Mouse (Mus musculus): ENCODE data around the gene Fam193a. TPM values are rescaled to one million over a fixed set of nuclear protein-coding genes. Genes with fewer than 3 reads are reported as not detected.

The Fam193a gene
- polyA plus RNA-seq, 1 experiment from 2014 or later: 2.7 TPM

DNA sequence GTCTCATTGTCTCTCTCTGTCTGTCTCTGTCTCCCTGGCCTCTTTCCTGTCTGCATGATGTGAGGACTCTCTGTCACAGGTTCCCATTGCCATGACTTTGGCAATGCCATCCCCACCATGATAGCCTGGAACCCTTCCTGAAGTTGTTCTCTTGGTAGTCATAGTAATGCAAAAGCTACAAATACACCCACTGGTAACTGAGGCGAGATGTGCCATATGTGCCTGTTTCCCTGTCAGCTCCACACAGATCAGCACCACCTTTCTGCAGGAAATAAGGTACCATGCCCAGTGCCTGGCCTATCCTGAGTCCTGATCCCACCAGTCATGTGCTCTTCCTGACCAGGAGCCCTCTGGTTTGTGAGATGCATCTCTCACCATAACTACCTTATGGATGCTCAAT, 132.7 kb downstream of the Fam193a start:
- H3K27me3 ChIP-seq (ENCODE audit: insufficient read depth, low read length): no peaks in the 10 kb centered on the region
- peaks cover 20% of the 10 kb centered on the region for H3K36me3 ChIP-seq (replicated peaks; ENCODE audit: insufficient read depth, low read length)
- H3K27ac ChIP-seq (ENCODE audit: low read depth): no peak overlapping the region
- 73% methylated on average over 1 of the region's 1 CpGs for WGBS (ENCODE audit: insufficient replicate concordance)
- H3K4me1 ChIP-seq (ENCODE audit: insufficient read depth): no peaks in the 10 kb centered on the region
- H3K9ac ChIP-seq (replicated peaks): no peak overlapping the region
- TF ChIP-seq CTCF (IDR thresholded peaks at IDR 0.05; ENCODE audit: low read depth) (no peak), EP300 (IDR thresholded peaks at IDR 0.05; ENCODE audit: low read depth) (no peak)
- no peak for ATAC-seq
- DNase-seq: no peak
- no peak overlapping the region for H3K4me3 ChIP-seq (ENCODE audit: low read depth, low read length)
- H3K9me3 ChIP-seq (ENCODE audit: low read length): no peaks in the 10 kb centered on the region
- no peak overlapping the region for H3K4me2 ChIP-seq (ENCODE audit: low read depth, low read length)

DNA sequence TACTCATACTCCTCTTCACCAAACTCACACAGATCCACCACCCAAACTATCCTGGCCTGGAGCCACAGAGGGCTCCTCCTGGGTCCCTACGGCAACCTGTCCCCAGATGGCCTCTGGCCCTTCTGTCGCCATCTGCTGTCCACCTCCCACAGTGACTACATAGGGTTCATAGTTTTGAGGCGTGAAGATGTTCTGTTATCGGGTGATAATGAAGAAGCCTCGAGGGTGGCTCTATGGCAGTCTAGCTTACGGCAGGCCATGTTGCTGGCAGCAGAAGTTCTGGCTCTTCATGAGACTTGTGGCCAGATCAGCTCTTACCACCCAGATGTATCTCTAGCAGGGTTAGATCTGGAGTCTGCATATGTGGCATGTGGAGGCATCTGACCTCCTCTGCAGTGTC, 133.1 kb downstream of the Fam193a start:
- TF ChIP-seq CTCF (IDR thresholded peaks at IDR 0.05; ENCODE audit: low read depth) (0 out of 2 replicates have a peak, but pooled peaks have one; percentile 12), EP300 (IDR thresholded peaks at IDR 0.05; ENCODE audit: low read depth) (no peak)
- ATAC-seq (no peak), DNase-seq (no peak)
- WGBS (ENCODE audit: insufficient replicate concordance): 74% methylated on average over 6 of the region's 6 CpGs
- Histone ChIP-seq H3K4me1 (ENCODE audit: insufficient read depth) (no peaks in the 10 kb centered on the region), H3K9ac (replicated peaks) (no peak overlapping the region), H3K4me2 (ENCODE audit: low read depth, low read length) (no peak overlapping the region), H3K9me3 (ENCODE audit: low read length) (no peaks in the 10 kb centered on the region), H3K27ac (ENCODE audit: low read depth) (no peak overlapping the region), H3K4me3 (ENCODE audit: low read depth, low read length) (no peak overlapping the region), H3K27me3 (ENCODE audit: insufficient read depth, low read length) (no peaks in the 10 kb centered on the region), H3K36me3 (replicated peaks; ENCODE audit: insufficient read depth, low read length) (peaks cover 20% of the 10 kb centered on the region)

DNA sequence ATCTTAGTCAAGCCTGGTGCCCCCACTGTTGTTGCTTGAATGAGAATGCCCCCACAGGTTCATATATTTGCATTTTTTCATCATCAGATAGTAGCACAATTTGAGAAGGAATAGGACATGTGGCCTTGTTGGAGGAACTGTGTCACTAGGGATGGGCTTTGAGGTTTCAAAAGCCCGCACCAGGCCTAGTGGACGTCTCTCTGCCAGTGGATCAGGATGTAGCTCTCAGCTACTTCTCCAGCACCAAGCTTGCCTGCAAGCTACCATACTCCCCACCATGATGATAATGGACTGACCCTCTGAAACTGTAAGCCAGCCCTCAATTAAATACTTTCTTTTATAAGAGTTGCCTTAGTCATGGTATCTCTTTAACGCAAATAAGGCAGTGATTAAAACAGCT, 142.8 kb downstream of the Fam193a start:
- no peak overlapping the region for H3K9ac ChIP-seq (replicated peaks)
- no peaks in the 10 kb centered on the region for H3K36me3 ChIP-seq (replicated peaks; ENCODE audit: insufficient read depth, low read length)
- H3K9me3 ChIP-seq (ENCODE audit: low read length): no peaks in the 10 kb centered on the region
- no peak for DNase-seq
- 86% methylated on average over 3 of the region's 3 CpGs for WGBS (ENCODE audit: insufficient replicate concordance)
- ATAC-seq: no peak
- H3K4me2 ChIP-seq (ENCODE audit: low read depth, low read length): 0 out of 2 replicates have a peak overlapping the region, but pooled peaks have one; percentile 97
- no peak overlapping the region for H3K27ac ChIP-seq (ENCODE audit: low read depth)
- no peak for TF ChIP-seq CTCF (IDR thresholded peaks at IDR 0.05; ENCODE audit: low read depth)
- TF ChIP-seq EP300 (IDR thresholded peaks at IDR 0.05; ENCODE audit: low read depth): no peak
- H3K4me1 ChIP-seq (ENCODE audit: insufficient read depth): peaks cover 14% of the 10 kb centered on the region
- no peaks in the 10 kb centered on the region for H3K27me3 ChIP-seq (ENCODE audit: insufficient read depth, low read length)
- H3K4me3 ChIP-seq (ENCODE audit: low read depth, low read length): peak overlapping the region; percentile 67; the same call in 1 of the 2 replicates

DNA sequence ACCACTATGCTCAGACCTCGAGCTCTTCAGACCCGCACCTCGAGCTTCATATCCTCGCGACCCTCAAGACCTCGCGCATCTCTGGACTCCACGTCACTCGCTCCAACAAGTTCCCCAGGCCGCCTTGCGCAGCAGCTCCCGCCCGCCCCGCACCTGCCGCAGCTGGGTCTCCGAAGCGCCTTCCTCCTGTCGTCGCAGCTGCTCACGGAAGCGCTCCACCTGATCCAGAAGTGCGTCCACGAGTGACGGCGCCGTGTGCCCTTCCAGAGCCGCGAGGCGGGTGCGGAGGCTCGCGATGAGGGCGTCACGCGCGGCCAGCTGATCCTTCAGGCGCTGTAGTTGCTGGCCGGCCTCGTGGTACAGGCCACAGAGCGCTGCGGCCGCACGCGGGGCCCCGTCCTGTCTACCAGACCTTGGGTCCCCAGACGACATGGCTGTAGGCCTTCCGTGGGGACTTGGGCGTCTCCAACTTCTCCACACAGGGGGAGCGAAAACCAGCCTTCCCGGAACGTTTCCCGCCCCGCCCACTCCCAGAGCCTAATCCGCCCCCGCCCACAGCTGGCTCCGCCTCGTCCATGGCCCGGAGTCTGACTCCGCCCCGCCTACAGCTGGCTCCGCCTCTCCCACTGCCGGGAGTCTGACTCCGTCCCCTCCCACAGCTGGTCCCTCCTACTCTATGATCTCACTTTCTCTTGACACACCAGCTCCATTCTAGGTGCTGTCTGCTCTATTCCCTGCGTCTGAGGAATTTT, 143.9 kb downstream of the Fam193a start, which contains the start of gene Tnip2:
Tnip2 (minus strand) TSS at position 526 of the 752 bp plus-strand sequence.
- no peaks in the 10 kb centered on the region for H3K36me3 ChIP-seq (replicated peaks; ENCODE audit: insufficient read depth, low read length)
- peak within 1 kb of the TSS; percentile 61 for H3K27ac ChIP-seq (ENCODE audit: low read depth)
- TF ChIP-seq CTCF (IDR thresholded peaks at IDR 0.05; ENCODE audit: low read depth) (no peak), EP300 (IDR thresholded peaks at IDR 0.05; ENCODE audit: low read depth) (no peak)
- peaks cover 16% of the 10 kb centered on the region for H3K4me1 ChIP-seq (ENCODE audit: insufficient read depth)
- peak; percentile 99 for DNase-seq
- H3K4me2 ChIP-seq (ENCODE audit: low read depth, low read length): peak within 1 kb of the TSS; percentile 97
- H3K9ac ChIP-seq (replicated peaks): peak within 1 kb of the TSS; percentile 73
- no peaks in the 10 kb centered on the region for H3K27me3 ChIP-seq (ENCODE audit: insufficient read depth, low read length)
- peak; percentile 99 for ATAC-seq
- under 1% methylated on average over 64 of the region's 64 CpGs for WGBS (ENCODE audit: insufficient replicate concordance)
- no peaks in the 10 kb centered on the region for H3K9me3 ChIP-seq (ENCODE audit: low read length)
- peak within 1 kb of the TSS; percentile 67 for H3K4me3 ChIP-seq (ENCODE audit: low read depth, low read length)

DNA sequence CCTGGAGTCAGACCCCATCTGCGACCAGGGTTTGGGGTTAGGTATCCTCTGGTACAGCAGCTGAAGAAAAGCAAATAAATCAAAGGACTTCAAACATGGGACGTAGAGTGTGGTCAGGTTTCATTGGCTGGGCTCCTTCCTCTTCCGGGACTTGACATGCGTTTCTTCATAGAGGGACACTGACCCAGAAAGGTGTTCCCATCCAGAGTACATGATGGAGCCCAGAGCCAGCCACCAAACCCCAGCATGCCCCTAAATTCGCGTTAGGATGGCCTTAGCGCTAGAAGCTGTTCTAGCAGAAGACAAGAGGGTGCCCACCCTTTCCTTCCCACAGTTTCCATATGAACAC, 144.5 kb downstream of the Fam193a start:
- H3K4me2 ChIP-seq (ENCODE audit: low read depth, low read length): peak overlapping the region; percentile 97
- peaks cover 16% of the 10 kb centered on the region for H3K4me1 ChIP-seq (ENCODE audit: insufficient read depth)
- no peaks in the 10 kb centered on the region for H3K9me3 ChIP-seq (ENCODE audit: low read length)
- no peak for DNase-seq
- TF ChIP-seq EP300 (IDR thresholded peaks at IDR 0.05; ENCODE audit: low read depth) (no peak), CTCF (IDR thresholded peaks at IDR 0.05; ENCODE audit: low read depth) (no peak)
- H3K27me3 ChIP-seq (ENCODE audit: insufficient read depth, low read length): no peaks in the 10 kb centered on the region
- no peaks in the 10 kb centered on the region for H3K36me3 ChIP-seq (replicated peaks; ENCODE audit: insufficient read depth, low read length)
- 11% methylated on average over 7 of the region's 7 CpGs for WGBS (ENCODE audit: insufficient replicate concordance)
- peak overlapping the region; percentile 73 for H3K9ac ChIP-seq (replicated peaks)
- peak; percentile 78 for ATAC-seq
- H3K27ac ChIP-seq (ENCODE audit: low read depth): peak overlapping the region; percentile 61
- peak overlapping the region; percentile 67 for H3K4me3 ChIP-seq (ENCODE audit: low read depth, low read length)

DNA sequence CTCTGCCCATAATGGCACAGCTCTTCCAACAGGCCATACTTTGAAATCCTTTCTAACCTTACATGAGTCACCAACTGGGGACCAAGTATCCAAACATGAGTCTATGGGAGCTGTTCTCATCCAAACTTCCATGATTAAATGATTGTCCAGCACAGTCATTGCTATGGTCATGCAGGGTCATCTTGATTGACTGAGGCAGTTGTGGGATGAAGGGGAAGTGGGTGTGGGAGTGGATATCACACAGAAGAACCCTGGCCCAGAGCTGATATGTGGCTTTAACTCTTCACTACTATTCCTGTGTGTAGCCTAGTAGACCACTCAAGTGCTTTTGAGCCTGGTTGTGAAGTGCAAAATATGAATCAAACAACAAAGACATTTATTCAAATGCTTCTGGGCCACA, 145.4 kb downstream of the Fam193a start:
- ATAC-seq: no peak
- Histone ChIP-seq H3K9me3 (ENCODE audit: low read length) (no peaks in the 10 kb centered on the region), H3K4me1 (ENCODE audit: insufficient read depth) (peaks cover 22% of the 10 kb centered on the region), H3K9ac (replicated peaks) (no peak overlapping the region), H3K4me3 (ENCODE audit: low read depth, low read length) (no peak overlapping the region), H3K36me3 (replicated peaks; ENCODE audit: insufficient read depth, low read length) (no peaks in the 10 kb centered on the region), H3K27ac (ENCODE audit: low read depth) (no peak overlapping the region), H3K27me3 (ENCODE audit: insufficient read depth, low read length) (no peaks in the 10 kb centered on the region), H3K4me2 (ENCODE audit: low read depth, low read length) (no peak overlapping the region)
- TF ChIP-seq EP300 (IDR thresholded peaks at IDR 0.05; ENCODE audit: low read depth): no peak
- no peak for TF ChIP-seq CTCF (IDR thresholded peaks at IDR 0.05; ENCODE audit: low read depth)
- no peak for DNase-seq
